Mouse (Mus musculus) activated CD4-positive, CD25-positive, alpha-beta regulatory T cell, adult 4 months (primary cell): ENCODE measurements around the gene Hip1r. TPM values are rescaled to one million over a fixed set of nuclear protein-coding genes. Genes with fewer than 3 reads are reported as not detected.
A peak's percentile ranks its signal among the peaks of the same experiment; 100 is the strongest.

Source experiments
- ATAC-seq: one replicate; pipeline ENCODE4 v1.8.0; 2017
- polyA plus RNA-seq, 2 experiments: library from polyadenylated mRNA; unstranded; fragments of 100-300 nt; shearing (Covaris generic); gene quantifications; one replicate each; pipeline ENCODE4 v1.2.1; 2017

Hip1r gene
- 10 to 100 TPM in 1 of 2 experiments, 1 to 10 TPM in 1; 9.9 to 12.9 TPM for polyA plus RNA-seq

DNA sequence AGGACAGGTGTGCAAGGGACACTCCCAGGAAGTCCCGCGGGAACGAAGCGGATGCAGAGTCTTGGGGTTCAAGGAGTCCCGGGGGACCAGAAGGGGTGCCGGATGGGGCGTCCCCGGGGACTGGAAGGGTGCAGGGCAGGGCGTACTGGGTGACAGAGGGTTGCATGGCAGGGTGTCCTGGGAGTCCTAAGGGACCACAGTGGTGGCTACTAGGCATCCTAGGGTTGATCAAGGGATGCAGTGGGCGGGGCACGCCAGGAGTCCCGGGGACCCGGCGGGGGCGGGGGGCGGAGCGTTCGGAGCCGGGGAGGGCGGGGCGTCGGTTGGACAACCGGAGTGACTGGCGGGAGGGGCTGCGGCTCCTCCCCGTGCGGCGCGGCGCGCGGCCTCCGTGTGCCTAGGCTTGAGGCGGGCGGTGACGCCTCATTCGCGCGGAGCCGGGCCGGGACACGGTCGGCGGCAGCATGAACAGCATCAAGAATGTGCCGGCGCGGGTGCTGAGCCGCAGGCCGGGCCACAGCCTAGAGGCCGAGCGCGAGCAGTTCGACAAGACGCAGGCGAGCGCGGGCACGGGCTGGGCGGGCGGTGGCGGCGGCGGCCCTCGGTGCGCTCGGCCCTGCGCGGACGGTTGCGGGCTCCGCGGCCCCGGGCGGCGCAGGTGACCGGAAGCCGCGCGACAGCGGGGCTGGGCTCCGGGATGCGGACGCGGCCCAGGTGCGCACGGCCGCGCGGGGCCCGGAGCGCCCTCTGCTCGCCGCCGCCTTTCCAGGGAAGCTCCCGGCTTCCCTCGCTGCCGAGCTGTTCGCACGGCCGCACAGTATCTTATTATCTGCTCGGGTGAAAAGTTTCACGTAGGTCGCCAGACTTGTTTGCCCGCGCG, at the start of gene Hip1r:
Hip1r (plus strand) TSS at position 330 of the 880 bp plus-strand sequence.
- ATAC-seq, result peak; percentile 47

- no peak for ATAC-seq
Observed at GRCm38 (mm10) chr5:123927118-123927517, 46.3 kb upstream of the Hip1r start, which contains the start of gene Gm43518. Gene Gm43518, plus strand, starts transcription at chr5:123927418.

DNA sequence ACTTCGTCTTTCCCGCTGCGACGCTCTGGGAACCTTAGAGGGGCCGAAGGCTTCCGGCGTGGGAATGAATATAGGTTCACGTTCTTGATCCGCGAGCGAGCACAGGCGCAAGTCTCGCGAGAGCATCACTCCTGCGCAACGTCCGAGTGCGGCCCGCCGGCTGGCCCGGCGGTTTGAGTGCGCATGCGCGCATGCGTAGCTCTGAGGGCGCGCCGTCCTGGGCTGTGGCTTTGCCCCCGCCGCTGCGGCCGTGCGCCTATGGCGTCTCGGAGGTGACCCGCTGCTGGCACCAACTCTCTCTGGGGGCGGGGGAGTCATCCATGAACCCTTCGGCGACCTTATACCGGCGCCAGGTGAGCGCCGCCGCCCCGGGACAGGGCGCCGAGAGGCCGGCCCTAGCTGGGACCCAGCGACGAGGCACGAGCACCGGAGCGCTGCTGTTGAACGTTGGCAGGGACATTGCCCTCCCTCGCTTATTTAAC, 42.9 kb upstream of the Hip1r start, which contains the start of gene Ccdc62:
Ccdc62 (plus strand) TSS at position 172 of the 482 bp plus-strand sequence.
- peak; percentile 94 for ATAC-seq

GRCm38 (mm10) chr5:123931131-123931530, 42.3 kb upstream of the Hip1r start:
- ATAC-seq, result no peak

- no peak for ATAC-seq
Observed at GRCm38 (mm10) chr5:123932927-123933326, 40.5 kb upstream of the Hip1r start.

GRCm38 (mm10) chr5:123933556-123933955, 39.9 kb upstream of the Hip1r start:
- ATAC-seq, result no peak

DNA sequence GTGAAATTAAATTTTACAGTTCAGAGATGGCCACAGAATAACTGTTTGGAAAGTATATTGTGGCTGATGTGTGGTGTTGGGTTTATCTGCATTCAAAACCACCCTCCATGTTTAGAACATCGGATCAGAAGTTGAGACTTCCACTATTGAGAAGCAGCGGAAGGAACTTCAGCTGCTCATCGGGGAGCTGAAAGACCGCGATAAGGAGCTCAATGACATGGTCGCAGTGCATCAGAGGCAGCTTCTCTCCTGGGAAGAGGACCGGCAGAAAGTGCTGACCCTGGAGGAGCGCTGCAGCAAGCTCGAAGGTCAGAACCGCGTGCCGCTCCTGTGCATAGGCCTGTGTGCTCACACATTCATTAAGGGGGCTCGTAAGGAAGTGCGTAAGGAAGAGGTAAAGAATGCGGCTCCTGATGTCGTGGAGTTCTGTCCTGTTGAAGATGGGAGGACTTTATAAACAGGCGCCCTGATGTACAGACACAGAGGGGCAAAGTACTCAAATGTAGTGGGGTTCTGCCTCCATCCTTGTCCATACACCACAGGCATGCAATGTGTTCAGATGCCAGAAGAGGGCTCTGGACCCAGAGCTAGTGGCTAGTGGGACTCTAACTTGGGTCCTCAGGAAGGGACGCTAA, 39.4 kb upstream of the Hip1r start:
- no peak for ATAC-seq

DNA sequence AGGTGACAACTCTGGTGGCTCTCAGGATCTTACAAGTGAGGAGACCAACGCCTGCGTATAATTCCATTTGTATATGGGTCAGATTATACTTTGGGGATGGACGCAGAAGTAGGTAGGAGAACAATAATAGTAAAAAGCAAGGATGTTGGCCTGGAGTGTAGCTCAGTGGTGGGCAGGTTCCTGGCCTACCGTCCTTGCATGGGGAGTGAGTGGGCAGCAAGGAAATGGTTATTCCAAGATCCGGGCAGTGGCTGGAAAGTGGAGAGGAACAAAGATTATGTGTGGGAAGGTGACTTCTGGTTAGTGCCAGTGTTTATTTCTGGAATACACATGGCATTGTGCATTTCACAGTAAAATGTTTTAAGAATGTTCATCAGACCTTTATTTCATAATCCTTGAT, 37.5 kb upstream of the Hip1r start:
- ATAC-seq, result no peak

GRCm38 (mm10) chr5:123938479-123938878, 34.9 kb upstream of the Hip1r start:
- no peak for ATAC-seq

DNA sequence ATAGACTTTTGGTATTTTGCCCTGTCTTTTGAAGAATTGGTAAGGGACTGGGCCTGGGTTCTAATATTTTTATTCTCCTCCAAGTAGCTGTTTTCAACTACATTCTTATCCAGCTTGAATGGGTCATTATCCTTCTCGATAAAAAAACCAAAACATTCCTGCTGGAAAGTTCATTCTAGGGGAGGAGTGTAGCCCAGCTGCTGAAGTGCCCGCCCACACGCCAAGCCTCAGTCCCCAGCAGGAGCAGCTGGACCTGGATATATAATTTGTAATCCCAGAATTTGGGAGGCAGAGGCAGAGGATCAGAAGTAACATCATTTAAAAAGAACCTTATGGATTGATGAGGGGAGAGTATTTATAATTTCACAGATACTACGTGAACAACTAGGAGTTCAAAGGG, 26.9 kb upstream of the Hip1r start:
- no peak for ATAC-seq

DNA sequence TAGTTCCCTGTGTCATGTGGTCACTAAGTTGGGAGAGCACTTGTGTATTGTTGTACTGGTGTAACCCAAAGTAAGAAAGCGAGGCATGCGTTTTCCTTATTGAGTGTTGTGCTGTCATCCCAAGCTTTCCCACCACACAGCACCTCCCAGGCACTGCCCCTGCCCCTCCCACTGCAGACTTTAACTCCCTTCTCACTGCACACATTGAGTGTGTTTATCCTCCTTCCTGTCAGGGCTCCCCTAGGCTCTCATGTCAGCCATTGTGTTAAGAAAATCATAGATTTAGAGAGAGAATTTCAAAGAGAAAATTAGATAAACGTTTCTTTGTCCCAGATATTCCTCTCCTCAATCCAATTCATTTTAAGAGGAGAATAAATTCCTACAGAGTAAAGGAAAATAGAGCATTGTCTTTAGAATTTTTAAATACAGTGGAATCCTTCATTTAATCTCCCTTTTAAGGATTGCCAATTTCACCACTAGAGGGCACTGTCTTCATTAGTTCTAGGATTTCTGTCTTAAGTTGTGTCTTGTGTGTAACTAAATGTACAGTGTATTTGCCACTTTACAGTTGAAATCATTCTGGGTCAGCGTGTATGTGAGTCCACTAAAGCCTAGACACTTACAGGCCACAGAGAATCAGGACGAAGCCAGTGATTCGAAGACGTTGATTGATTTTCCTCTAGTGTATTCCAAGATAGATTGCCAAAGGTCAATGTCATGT, 26.2 kb upstream of the Hip1r start:
- no peak for ATAC-seq

- no peak for ATAC-seq
Observed at GRCm38 (mm10) chr5:123952365-123953045, 20.9 kb upstream of the Hip1r start.

GRCm38 (mm10) chr5:123957213-123957612, 16.2 kb upstream of the Hip1r start:
- ATAC-seq, result no peak

GRCm38 (mm10) chr5:123959018-123959417, 14.4 kb upstream of the Hip1r start:
- no peak for ATAC-seq

DNA sequence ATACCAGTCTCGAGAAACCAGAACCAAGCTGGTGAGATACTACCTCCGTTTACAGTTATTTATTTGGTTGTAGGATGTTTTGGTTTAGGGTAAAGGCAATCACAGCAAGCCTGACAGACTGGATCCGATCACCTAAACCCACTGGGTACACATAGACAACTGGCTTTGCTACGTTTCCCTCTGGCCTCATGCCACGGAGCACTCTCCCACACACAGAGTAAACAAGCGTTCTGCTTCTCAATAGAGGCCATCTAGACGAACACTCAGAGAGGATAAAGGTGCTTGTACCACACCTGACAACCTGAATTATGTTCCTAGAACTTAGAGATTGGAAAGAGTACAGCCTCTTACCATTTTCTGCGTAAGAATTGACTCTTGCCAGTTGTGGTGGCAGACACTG, 13.3 kb upstream of the Hip1r start:
- no peak for ATAC-seq

- no peak for ATAC-seq
Observed at GRCm38 (mm10) chr5:123961046-123961445, 12.4 kb upstream of the Hip1r start.

DNA sequence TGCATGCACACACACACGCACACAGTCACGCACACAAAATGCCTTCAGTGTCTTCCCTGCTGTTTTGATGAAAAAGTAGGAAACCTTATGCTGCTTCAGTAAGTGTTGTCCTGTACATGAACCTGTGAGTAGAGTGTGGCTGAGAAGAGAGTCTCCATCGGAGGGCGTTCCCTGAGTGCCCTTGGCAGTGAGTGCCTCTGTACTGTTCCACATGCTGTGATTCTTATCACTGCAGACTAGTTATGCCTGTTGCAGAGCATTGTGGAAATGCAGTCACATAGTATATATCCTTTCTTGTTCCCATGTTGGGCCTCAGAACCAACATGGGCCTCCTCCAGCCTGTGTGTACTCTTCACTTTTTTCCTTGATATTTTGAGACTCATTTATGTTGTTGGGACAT, 9.2 kb upstream of the Hip1r start:
- ATAC-seq, result no peak

- ATAC-seq, result no peak
Observed at GRCm38 (mm10) chr5:123966759-123967158, 6.7 kb upstream of the Hip1r start.

GRCm38 (mm10) chr5:123968468-123968867, 5.0 kb upstream of the Hip1r start:
- ATAC-seq, result no peak

- ATAC-seq, result no peak
Observed at GRCm38 (mm10) chr5:123969216-123969615, 4.2 kb upstream of the Hip1r start.

GRCm38 (mm10) chr5:123970576-123970975, 2.9 kb upstream of the Hip1r start:
- no peak for ATAC-seq

DNA sequence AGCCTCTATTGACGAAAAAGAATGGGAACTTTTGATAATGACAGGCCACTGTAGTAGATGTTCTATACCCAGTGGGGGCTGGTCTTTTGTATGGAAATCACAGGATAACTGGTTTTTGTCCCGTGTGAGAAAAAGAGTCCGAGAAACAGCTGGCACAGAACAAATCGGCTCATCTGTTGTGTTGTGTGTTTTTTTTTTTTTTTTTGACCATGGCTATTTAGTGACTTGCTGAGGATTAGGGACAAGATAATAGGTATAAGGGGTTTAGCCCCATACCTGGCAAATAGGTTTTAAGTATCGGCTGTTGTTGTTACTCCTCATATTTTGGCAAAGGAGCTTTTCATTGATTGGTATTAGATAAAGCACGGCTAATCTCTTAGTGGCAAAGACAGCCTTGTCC, 975 bp upstream of the Hip1r start:
- ATAC-seq, result no peak

GRCm38 (mm10) chr5:123974179-123974485, 704 bp downstream of the Hip1r start:
- ATAC-seq, result no peak
